Mouse (Mus musculus): Measurements from ENCODE around the gene Trim34b. TPM values are rescaled to one million over a fixed set of nuclear protein-coding genes. Genes with fewer than 3 reads are reported as not detected.
A peak's percentile ranks its signal among the peaks of the same experiment; 100 is the strongest.

Trim34b gene
- polyA plus RNA-seq, 1 experiment from 2014 or later = not detected

GRCm38 (mm10) chr7:104353600-104353967 lies 24.3 kb downstream of the Trim34b start:
- Histone ChIP-seq H3K27me3 (replicated peaks) (no peaks in the 10 kb centered on the region), H3K9me3 (replicated peaks) (no peaks in the 10 kb centered on the region), H3K27ac (peak overlapping the region; percentile 74; the same call in 1 of the 2 replicates), H3K4me3 (peak overlapping the region; percentile 64), H3K4me1 (peaks cover 9% of the 10 kb centered on the region), H3K4me2 (peak overlapping the region; percentile 76), H3K36me3 (no peaks in the 10 kb centered on the region), H3K9ac (no peak overlapping the region; the same call in 1 of the 2 replicates)
- WGBS (ENCODE audit: insufficient replicate concordance) = 60% methylated on average over 2 of the region's 2 CpGs
- peak; percentile 48; the same call in 1 of the 2 replicates for ATAC-seq

- no peaks in the 10 kb centered on the region for H3K36me3 ChIP-seq
- ATAC-seq = no peak
These were observed 37.1 kb downstream of the Trim34b start for GRCm38 (mm10) chr7:104366339-104366738.

GRCm38 (mm10) chr7:104369736-104370414 lies 40.6 kb downstream of the Trim34b start, which contains the start of gene Trim30b:
Gene Trim30b, minus strand, starts transcription at chr7:104369884.
- H3K9ac ChIP-seq = no peak within 1 kb of the TSS
- H3K27me3 ChIP-seq (replicated peaks) = no peaks in the 10 kb centered on the region
- no peaks in the 10 kb centered on the region for H3K4me1 ChIP-seq
- H3K4me2 ChIP-seq = no peak within 1 kb of the TSS
- WGBS (ENCODE audit: insufficient replicate concordance) = 47% methylated on average over 1 of the region's 1 CpGs
- H3K4me3 ChIP-seq = no peak within 1 kb of the TSS
- no peak within 1 kb of the TSS for H3K27ac ChIP-seq
- no peaks in the 10 kb centered on the region for H3K36me3 ChIP-seq
- peak; percentile 47 for ATAC-seq
- no peaks in the 10 kb centered on the region for H3K9me3 ChIP-seq (replicated peaks)

More at GRCm38 (mm10) chr7:104366339-104366738, 37.1 kb downstream of the Trim34b start:
- no peak overlapping the region for H3K27ac ChIP-seq
- H3K9ac ChIP-seq = no peak overlapping the region
- H3K4me1 ChIP-seq = no peaks in the 10 kb centered on the region
- H3K27me3 ChIP-seq (replicated peaks) = no peaks in the 10 kb centered on the region
- no peak overlapping the region for H3K4me2 ChIP-seq
- H3K4me3 ChIP-seq = no peak overlapping the region
- no peaks in the 10 kb centered on the region for H3K9me3 ChIP-seq (replicated peaks)

Other genes with a start within 250 kb of the Trim34b start
- gene Olfr645, start 244.0 kb upstream of the Trim34b start, polyA plus RNA-seq (2016; fragmentation: Nextera tagmentation; extraction: Ambion mirVana) = not detected in 2 replicates
- not detected in 2 replicates for gene Olfr646, start 224.6 kb upstream of the Trim34b start, polyA plus RNA-seq (2016; fragmentation: Nextera tagmentation; extraction: Ambion mirVana)
- not detected in 2 replicates for gene Ubqln5, start 199.6 kb upstream of the Trim34b start, polyA plus RNA-seq (2016; fragmentation: Nextera tagmentation; extraction: Ambion mirVana)
- gene Olfr643, start 192.1 kb upstream of the Trim34b start, polyA plus RNA-seq (2016; fragmentation: Nextera tagmentation; extraction: Ambion mirVana) = not detected in 2 replicates
- gene Ubqln3, start 186.2 kb upstream of the Trim34b start, polyA plus RNA-seq (2016; fragmentation: Nextera tagmentation; extraction: Ambion mirVana) = not detected in 2 replicates
- gene Ubqlnl, start 178.9 kb upstream of the Trim34b start, polyA plus RNA-seq (2016; fragmentation: Nextera tagmentation; extraction: Ambion mirVana) = not detected in 2 replicates
- gene Olfm5, start 164.6 kb upstream of the Trim34b start, polyA plus RNA-seq (2016; fragmentation: Nextera tagmentation; extraction: Ambion mirVana) = not detected in 2 replicates
- gene Olfr648, start 146.1 kb upstream of the Trim34b start, polyA plus RNA-seq (2016; fragmentation: Nextera tagmentation; extraction: Ambion mirVana) = 0.05 and 0.11 TPM in 2 replicates
- gene Olfr649, start 133.5 kb upstream of the Trim34b start, polyA plus RNA-seq (2016; fragmentation: Nextera tagmentation; extraction: Ambion mirVana) = not detected in 2 replicates
- gene Trim6, start 110.7 kb upstream of the Trim34b start, polyA plus RNA-seq (2016; fragmentation: Nextera tagmentation; extraction: Ambion mirVana) = 1.6 and 1.7 TPM in 2 replicates
- 1.2 and 1.7 TPM in 2 replicates for gene Trim34a, start 85.0 kb upstream of the Trim34b start, polyA plus RNA-seq (2016; fragmentation: Nextera tagmentation; extraction: Ambion mirVana)
- 0.33 and 0.38 TPM in 2 replicates for gene Trim5, start 41.4 kb upstream of the Trim34b start, polyA plus RNA-seq (2016; fragmentation: Nextera tagmentation; extraction: Ambion mirVana)
- 3.2 and 4.3 TPM in 2 replicates for gene Trim12a, start 14.0 kb upstream of the Trim34b start, polyA plus RNA-seq (2016; fragmentation: Nextera tagmentation; extraction: Ambion mirVana)
- 1.2 and 1.4 TPM in 2 replicates for gene Trim12c, start 23.9 kb downstream of the Trim34b start, polyA plus RNA-seq (2016; fragmentation: Nextera tagmentation; extraction: Ambion mirVana)
- gene Trim30b, start 40.4 kb downstream of the Trim34b start, polyA plus RNA-seq (2016; fragmentation: Nextera tagmentation; extraction: Ambion mirVana) = 0.11 TPM in 1 of 2 replicates, not detected in the other
- 0.14 and 0.20 TPM in 2 replicates for gene Trim30c, start 71.4 kb downstream of the Trim34b start, polyA plus RNA-seq (2016; fragmentation: Nextera tagmentation; extraction: Ambion mirVana)
- gene Trim30a, start 135.7 kb downstream of the Trim34b start, polyA plus RNA-seq (2016; fragmentation: Nextera tagmentation; extraction: Ambion mirVana) = 1.2 and 1.3 TPM in 2 replicates
- gene Trim30d, start 178.4 kb downstream of the Trim34b start, polyA plus RNA-seq (2016; fragmentation: Nextera tagmentation; extraction: Ambion mirVana) = 0.42 and 0.43 TPM in 2 replicates
- not detected in 2 replicates for gene Olfr651, start 220.7 kb downstream of the Trim34b start, polyA plus RNA-seq (2016; fragmentation: Nextera tagmentation; extraction: Ambion mirVana)
- gene Olfr652, start 231.4 kb downstream of the Trim34b start, polyA plus RNA-seq (2016; fragmentation: Nextera tagmentation; extraction: Ambion mirVana) = not detected in 2 replicates
- gene Olfr653, start 247.8 kb downstream of the Trim34b start, polyA plus RNA-seq (2016; fragmentation: Nextera tagmentation; extraction: Ambion mirVana) = not detected in 2 replicates